Mouse (Mus musculus) E14TG2a.4 (cell line): ENCODE measurements around the gene Atp4b.

Experiments
- H3K27me3 ChIP-seq: 2 replicates; pipeline ENCODE4 v1.6.1; 2014; ENCODE audit warnings: low read length, control low read depth; ENCODE audit not compliant: insufficient read depth
- H3K36me3 ChIP-seq: 2 replicates; pipeline ENCODE4 v1.6.1; 2014; ENCODE audit warnings: low read length, control low read depth; ENCODE audit not compliant: insufficient read depth
- H3K4me1 ChIP-seq: replicated peaks from 2 replicates; pipeline ENCODE4 v1.6.1; 2014; ENCODE audit warnings: low read depth, low read length, control low read depth
- H3K4me3 ChIP-seq: replicated peaks from 2 replicates; pipeline ENCODE4 v1.5.1; 2014; ENCODE audit warnings: mild to moderate bottlenecking, low read length
- H3K9me3 ChIP-seq: 2 replicates; pipeline ENCODE4 v1.6.1; 2014; ENCODE audit warnings: low read length, control low read depth
- CTCF ChIP-seq: conservative IDR thresholded peaks from 2 replicates; pipeline ENCODE4 v1.5.1; 2014; ENCODE audit warnings: low read length
- NANOG ChIP-seq: IDR thresholded peaks from 2 replicates; pipeline ENCODE4 v1.6.1; 2014; ENCODE audit warnings: borderline replicate concordance, low read length, mixed read lengths
- POU5F1 ChIP-seq: IDR thresholded peaks from 2 replicates; pipeline ENCODE4 v1.6.1; 2014; ENCODE audit warnings: low read length, borderline replicate concordance

Atp4b gene

GRCm38 (mm10) chr8:13404666-13405131 lies 8.1 kb upstream of the Atp4b start, which contains the start of gene Grk1:
Gene Grk1, plus strand, starts transcription at chr8:13405081.
- no peaks in the 10 kb centered on the region; the same call in 1 of the 2 replicates for H3K27me3 ChIP-seq
- H3K36me3 ChIP-seq: no peaks in the 10 kb centered on the region
- H3K9me3 ChIP-seq: no peaks in the 10 kb centered on the region
- no peaks in the 10 kb centered on the region for H3K4me1 ChIP-seq
- H3K4me3 ChIP-seq: no peak within 1 kb of the TSS
- TF ChIP-seq POU5F1: no peak

GRCm38 (mm10) chr8:13403517-13403916 lies 6.9 kb upstream of the Atp4b start:
- no peak overlapping the region for H3K4me3 ChIP-seq
- TF ChIP-seq CTCF (no peak), POU5F1 (no peak), NANOG (no peak)
- no peaks in the 10 kb centered on the region; the same call in 1 of the 2 replicates for H3K27me3 ChIP-seq
- no peaks in the 10 kb centered on the region for H3K4me1 ChIP-seq
- no peaks in the 10 kb centered on the region for H3K36me3 ChIP-seq
- H3K9me3 ChIP-seq: no peaks in the 10 kb centered on the region

- Histone ChIP-seq H3K36me3 (no peaks in the 10 kb centered on the region), H3K4me3 (no peak overlapping the region), H3K9me3 (no peaks in the 10 kb centered on the region), H3K4me1 (no peaks in the 10 kb centered on the region), H3K27me3 (no peaks in the 10 kb centered on the region; the same call in 1 of the 2 replicates)
- TF ChIP-seq POU5F1: no peak
- TF ChIP-seq CTCF: no peak
- TF ChIP-seq NANOG: no peak
Measured at GRCm38 (mm10) chr8:13393869-13394268, 2.8 kb downstream of the Atp4b start.

- H3K9me3 ChIP-seq: no peaks in the 10 kb centered on the region
- H3K4me3 ChIP-seq: no peak overlapping the region
- no peak for TF ChIP-seq POU5F1
- TF ChIP-seq CTCF: no peak
- no peak for TF ChIP-seq NANOG
Measured at GRCm38 (mm10) chr8:13388744-13389143, 7.9 kb downstream of the Atp4b start.

GRCm38 (mm10) chr8:13387728-13388127 lies 8.9 kb downstream of the Atp4b start:
- TF ChIP-seq NANOG: no peak
- TF ChIP-seq POU5F1: no peak
- TF ChIP-seq CTCF: no peak
- Histone ChIP-seq H3K9me3 (no peaks in the 10 kb centered on the region), H3K36me3 (no peaks in the 10 kb centered on the region), H3K4me3 (no peak overlapping the region), H3K4me1 (no peaks in the 10 kb centered on the region; the same call in 1 of the 2 replicates), H3K27me3 (no peaks in the 10 kb centered on the region; the same call in 1 of the 2 replicates)

More at GRCm38 (mm10) chr8:13388744-13389143, 7.9 kb downstream of the Atp4b start:
- H3K36me3 ChIP-seq: no peaks in the 10 kb centered on the region
- H3K27me3 ChIP-seq: no peaks in the 10 kb centered on the region; the same call in 1 of the 2 replicates
- H3K4me1 ChIP-seq: no peaks in the 10 kb centered on the region; the same call in 1 of the 2 replicates

- Histone ChIP-seq H3K36me3 (no peaks in the 10 kb centered on the region), H3K4me3 (no peak overlapping the region), H3K27me3 (no peaks in the 10 kb centered on the region; the same call in 1 of the 2 replicates), H3K4me1 (no peaks in the 10 kb centered on the region; the same call in 1 of the 2 replicates), H3K9me3 (no peaks in the 10 kb centered on the region)
- TF ChIP-seq POU5F1 (no peak), NANOG (no peak), CTCF (no peak)
Measured at GRCm38 (mm10) chr8:13386366-13386765, 10.3 kb downstream of the Atp4b start.

- H3K4me1 ChIP-seq: no peaks in the 10 kb centered on the region
- TF ChIP-seq POU5F1: no peak
- H3K9me3 ChIP-seq: no peaks in the 10 kb centered on the region
- H3K4me3 ChIP-seq: no peak overlapping the region
- no peaks in the 10 kb centered on the region for H3K27me3 ChIP-seq
- H3K36me3 ChIP-seq: peaks cover 19% of the 10 kb centered on the region
Measured at GRCm38 (mm10) chr8:13382999-13383398, 13.6 kb downstream of the Atp4b start.

- Histone ChIP-seq H3K27me3 (no peaks in the 10 kb centered on the region), H3K4me1 (no peaks in the 10 kb centered on the region), H3K9me3 (no peaks in the 10 kb centered on the region), H3K36me3 (peaks cover 22% of the 10 kb centered on the region), H3K4me3 (no peak overlapping the region)
- TF ChIP-seq CTCF: no peak
- no peak for TF ChIP-seq NANOG
- no peak for TF ChIP-seq POU5F1
Measured at GRCm38 (mm10) chr8:13382536-13382935, 14.1 kb downstream of the Atp4b start.

- no peaks in the 10 kb centered on the region for H3K4me1 ChIP-seq
- no peak for TF ChIP-seq NANOG
- TF ChIP-seq CTCF: no peak
- TF ChIP-seq POU5F1: no peak
- H3K9me3 ChIP-seq: no peaks in the 10 kb centered on the region
- H3K4me3 ChIP-seq: no peak overlapping the region
- H3K36me3 ChIP-seq: peaks cover 30% of the 10 kb centered on the region
- no peaks in the 10 kb centered on the region for H3K27me3 ChIP-seq
Measured at GRCm38 (mm10) chr8:13381630-13382029, 15.0 kb downstream of the Atp4b start.
